Comparison of ENCODE assay signal across 15 mouse cellular contexts in the genomic region with DNA sequence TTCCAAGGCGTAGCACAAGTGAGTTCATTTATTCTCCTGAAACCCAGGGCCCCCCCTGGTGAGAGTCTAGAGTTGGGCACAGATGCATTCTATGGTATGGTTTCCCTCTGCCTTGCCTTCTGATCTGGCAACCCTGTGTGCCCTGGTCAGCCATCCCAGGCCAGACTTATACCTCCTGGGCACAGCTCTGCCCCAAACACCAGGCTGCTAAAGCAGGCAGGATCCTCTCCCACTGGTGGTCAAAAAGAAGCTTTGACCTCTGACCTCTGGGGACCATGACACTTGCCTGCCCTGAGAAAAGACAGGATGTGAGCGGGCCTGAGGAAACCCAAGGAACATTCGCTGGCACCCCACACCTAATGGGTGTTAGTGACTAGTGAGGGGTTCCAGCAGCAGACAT.
DNase-seq lines count a peak whose midpoint lies in the region; ATAC-seq and TF ChIP-seq lines count a peak whose summit lies in the region.
"Had no signal": no experiment of that assay in that cellular context is flagged by ENCODE, and none has a peak within 500 bp of the region (broad histone marks: within the 10 kb centered on the region; RNA-seq: fewer than 3 reads in every experiment).

No protein-coding gene starts in this region.

- H3K4me1 ChIP-seq in heart, adult 2 months (ENCODE audit: control insufficient read depth, insufficient read depth, low read length), result peaks cover 68% of the 10 kb centered on the region
- peaks cover 78% of the 10 kb centered on the region for H3K4me1 ChIP-seq in kidney, adult 2 months (ENCODE audit: control insufficient read depth, insufficient read depth, low read length)
- peaks cover 76% of the 10 kb centered on the region for H3K4me1 ChIP-seq in lung, embryonic 16.5 days (replicated peaks; ENCODE audit: control insufficient read depth, insufficient read depth, low read length)
- H3K4me1 ChIP-seq in stomach, embryonic 16.5 days (ENCODE audit: control insufficient read depth, insufficient read depth, low read length), result peaks cover 23% of the 10 kb centered on the region

- no peak overlapping the region for H3K4me2 ChIP-seq in lung, embryonic 16.5 days (ENCODE audit: low read depth, low read length)
- no peak overlapping the region for H3K4me2 ChIP-seq in stomach, embryonic 16.5 days (ENCODE audit: low read depth, low read length)
- H3K4me2 ChIP-seq: neural tube, embryonic 12.5 days had no signal

- ATAC-seq in lung, embryonic 16.5 days (ENCODE audit: low read depth), result no peak
- ATAC-seq in stomach, embryonic 16.5 days (ENCODE audit: insufficient read depth, low FRiP score), result no peak
- ATAC-seq: forebrain, embryonic 14.5 days; hindbrain, postnatal 0 days had no signal

- H3K79me2 ChIP-seq in heart, adult 2 months (replicated peaks; ENCODE audit: control insufficient read depth, insufficient read depth, low read length), result peaks cover 2% of the 10 kb centered on the region

- intact Hi-C loops in heart, adult 2 months (cut with DNase I), result no loop called here
- intact Hi-C loops in heart, postnatal 25 days (cut with DNase I), result no loop called here

- 74% methylated on average over 3 of the region's 3 CpGs for WGBS in heart, adult 2 months
- WGBS in kidney, adult 2 months, result 53% methylated on average over 3 of the region's 3 CpGs
- WGBS in lung, embryonic 16.5 days, result 75% methylated on average over 3 of the region's 3 CpGs
- 86% methylated on average over 3 of the region's 3 CpGs for WGBS in stomach, embryonic 16.5 days

- no peak overlapping the region for H3K4me3 ChIP-seq in heart, adult 2 months
- no peak overlapping the region for H3K4me3 ChIP-seq in kidney, adult 2 months (ENCODE audit: insufficient read depth, low read depth, low read length)
- no peak overlapping the region for H3K4me3 ChIP-seq in lung, embryonic 16.5 days (ENCODE audit: low read length)
- no peak overlapping the region for H3K4me3 ChIP-seq in stomach, embryonic 16.5 days (replicated peaks; ENCODE audit: low read length)
- H3K4me3 ChIP-seq: neural tube, embryonic 12.5 days had no signal

- 0 out of 2 replicates have a peak, but pooled peaks cover 3% of the 10 kb centered on the region for H3K9me3 ChIP-seq in lung, embryonic 16.5 days (ENCODE audit: control insufficient read depth, low read length)
- 0 out of 2 replicates have a peak, but pooled peaks cover 5% of the 10 kb centered on the region for H3K9me3 ChIP-seq in stomach, embryonic 16.5 days (replicated peaks; ENCODE audit: control insufficient read depth, low read length)

- TF ChIP-seq POLR2A in heart, adult 2 months (IDR thresholded peaks at IDR 0.05; ENCODE audit: insufficient read depth, low read depth, low read length), result no peak
- no peak for TF ChIP-seq POLR2A in kidney, adult 2 months (IDR thresholded peaks at IDR 0.05; ENCODE audit: low read depth, low read length)

- H3K27ac ChIP-seq in heart, adult 2 months, result peak overlapping the region; percentile 95
- H3K27ac ChIP-seq in kidney, adult 2 months (ENCODE audit: insufficient read depth, low read depth, low read length), result peak overlapping the region; percentile 99
- H3K27ac ChIP-seq in lung, embryonic 16.5 days (ENCODE audit: low read length), result peak overlapping the region; percentile 93
- H3K27ac ChIP-seq in stomach, embryonic 16.5 days (ENCODE audit: low read length), result peak overlapping the region; percentile 78
- H3K27ac ChIP-seq: hindbrain, postnatal 0 days; neural tube, embryonic 12.5 days had no signal

- TF ChIP-seq CTCF in heart, adult 2 months (IDR thresholded peaks at IDR 0.05), result 0 out of 2 replicates have a peak, but pooled peaks have one; percentile 7
- no peak for TF ChIP-seq CTCF in kidney, adult 2 months (conservative IDR thresholded peaks at IDR 0.05; ENCODE audit: insufficient read depth, insufficient read length, low read depth, low read length)

- no peak for TF ChIP-seq EP300 in heart, adult 2 months (IDR thresholded peaks at IDR 0.05; ENCODE audit: insufficient read depth, low read depth, low read length)

- H3K36me3 ChIP-seq in heart, adult 2 months (ENCODE audit: control insufficient read depth, insufficient read depth, low read length), result peaks cover 29% of the 10 kb centered on the region
- H3K36me3 ChIP-seq in kidney, adult 2 months (ENCODE audit: control insufficient read depth, insufficient read depth, low read length), result no peaks in the 10 kb centered on the region; the same call in 1 of the 2 replicates
- H3K36me3 ChIP-seq in lung, embryonic 16.5 days (ENCODE audit: control insufficient read depth, insufficient read depth, low read length), result peaks cover 4% of the 10 kb centered on the region; the same call in 1 of the 2 replicates
- H3K36me3 ChIP-seq in stomach, embryonic 16.5 days (ENCODE audit: control insufficient read depth, insufficient read depth, low read length), result no peaks in the 10 kb centered on the region
- H3K36me3 ChIP-seq: neural tube, embryonic 12.5 days had no signal

- peak overlapping the region; percentile 44; the same call in 1 of the 2 replicates for H3K9ac ChIP-seq in heart, adult 2 months (ENCODE audit: low read depth, low read length)
- H3K9ac ChIP-seq in lung, embryonic 16.5 days (ENCODE audit: low read length), result peak overlapping the region; percentile 40; the same call in 1 of the 2 replicates
- H3K9ac ChIP-seq in stomach, embryonic 16.5 days (ENCODE audit: low read length), result peak overlapping the region; percentile 18; the same call in 1 of the 2 replicates
- H3K9ac ChIP-seq: neural tube, embryonic 12.5 days had no signal

- no peaks in the 10 kb centered on the region for H3K27me3 ChIP-seq in heart, adult 2 months (ENCODE audit: control insufficient read depth, insufficient read depth, low read length)
- H3K27me3 ChIP-seq in kidney, adult 2 months (replicated peaks; ENCODE audit: control insufficient read depth, insufficient read depth, low read length), result no peaks in the 10 kb centered on the region
- H3K27me3 ChIP-seq in lung, embryonic 16.5 days (ENCODE audit: control insufficient read depth, insufficient read depth, low read depth, low read length), result no peaks in the 10 kb centered on the region
- no peaks in the 10 kb centered on the region for H3K27me3 ChIP-seq in stomach, embryonic 16.5 days (ENCODE audit: control insufficient read depth, insufficient read depth, low read length)
- H3K27me3 ChIP-seq: neural tube, embryonic 12.5 days had no signal

- no peak for DNase-seq in heart, adult 2 months
- no peak for DNase-seq in heart, postnatal 25 days (ENCODE audit: low spot score)
- no peak for DNase-seq in kidney, adult 2 months
- DNase-seq in kidney, postnatal 4 days, result no peak
- no peak for DNase-seq in lung, postnatal 36 days
- no peak for DNase-seq in right cerebral cortex, adult 2 months (ENCODE audit: low spot score in 2 of 2)
- DNase-seq: cerebellum, adult 9-10 months; layer of hippocampus, postnatal 36 days; right cerebral cortex, postnatal 25 days; thymus, postnatal 36 days had no signal
